Mouse (Mus musculus): ENCODE measurements around the gene Gm9999. TPM values are rescaled to one million over a fixed set of nuclear protein-coding genes. Genes with fewer than 3 reads are reported as not detected.
"Not testable (repeated sequence)": the region's sequence is repeated elsewhere in the genome, so short reads cannot be mapped to it uniquely, and the experiment has no call there.

Gene Gm9999
- polyA plus RNA-seq, 1 experiment from 2014 or later: not detected

GRCm38 (mm10) chr7:46969898-46970297 lies 13.5 kb upstream of the Gm9999 start:
- 86% methylated on average over 4 of the region's 4 CpGs for WGBS
- Histone ChIP-seq H3K4me1 (ENCODE audit: control insufficient read depth, insufficient read depth, low read length) (no peaks in the 10 kb centered on the region), H3K27me3 (ENCODE audit: control insufficient read depth, insufficient read depth, low read length) (no peaks in the 10 kb centered on the region), H3K4me2 (ENCODE audit: low read depth, low read length) (no peak overlapping the region), H3K9me3 (ENCODE audit: control insufficient read depth, low read length) (no peaks in the 10 kb centered on the region), H3K36me3 (ENCODE audit: control insufficient read depth, insufficient read depth, low read length) (no peaks in the 10 kb centered on the region), H3K4me3 (ENCODE audit: low read depth, low read length) (no peak overlapping the region), H3K27ac (ENCODE audit: low read depth, low read length) (no peak overlapping the region), H3K9ac (replicated peaks; ENCODE audit: low read depth, low read length) (no peak overlapping the region)
- ATAC-seq (ENCODE audit: low read depth): no peak

DNA sequence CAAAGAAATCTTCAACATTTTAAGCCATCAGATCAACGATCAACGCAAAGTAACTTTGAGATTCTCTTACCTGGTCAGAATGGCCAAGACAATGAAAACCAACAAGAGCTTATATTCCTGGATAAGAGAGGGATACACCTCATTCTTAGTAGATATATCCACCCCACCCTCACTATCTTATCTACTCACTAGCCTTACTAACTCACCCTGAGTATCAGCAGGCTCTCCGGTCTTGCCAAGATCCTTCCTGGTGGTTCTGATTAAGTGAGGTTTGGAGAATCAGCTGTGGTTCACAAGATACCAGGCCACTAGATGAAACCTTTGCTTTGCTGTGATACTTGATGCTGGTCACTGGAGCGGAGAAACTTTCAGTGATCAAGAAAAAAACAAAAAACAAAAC lies 8.7 kb upstream of the Gm9999 start:
- no peaks in the 10 kb centered on the region for H3K9me3 ChIP-seq (ENCODE audit: control insufficient read depth, low read length)
- no peak overlapping the region for H3K4me2 ChIP-seq (ENCODE audit: low read depth, low read length)
- no peaks in the 10 kb centered on the region for H3K36me3 ChIP-seq (ENCODE audit: control insufficient read depth, insufficient read depth, low read length)
- no peak for ATAC-seq (ENCODE audit: low read depth)
- H3K4me1 ChIP-seq (ENCODE audit: control insufficient read depth, insufficient read depth, low read length): no peaks in the 10 kb centered on the region
- no peak overlapping the region for H3K27ac ChIP-seq (ENCODE audit: low read depth, low read length)
- H3K27me3 ChIP-seq (ENCODE audit: control insufficient read depth, insufficient read depth, low read length): no peaks in the 10 kb centered on the region
- H3K9ac ChIP-seq (replicated peaks; ENCODE audit: low read depth, low read length): no peak overlapping the region
- WGBS: 100% methylated on average over 4 of the region's 4 CpGs
- no peak overlapping the region for H3K4me3 ChIP-seq (ENCODE audit: low read depth, low read length)

DNA sequence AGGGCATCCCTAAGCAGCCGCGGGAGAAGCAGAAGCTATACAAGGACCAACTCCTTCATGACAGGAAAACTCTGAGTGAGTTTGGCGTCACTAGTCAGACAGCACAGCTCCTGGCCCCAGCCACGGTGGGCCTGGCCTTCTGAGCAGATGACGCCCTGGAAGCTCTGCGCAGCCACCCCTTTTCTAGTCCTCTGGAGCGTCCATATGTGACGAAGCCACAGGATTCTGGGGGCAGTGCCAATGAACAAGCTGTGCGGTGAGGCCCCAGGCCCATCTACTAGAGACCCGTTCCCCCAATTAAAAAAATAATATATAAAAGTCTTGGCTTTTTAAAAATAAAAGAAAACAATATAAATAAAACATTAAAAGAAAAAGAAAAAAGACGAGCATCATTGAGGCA lies 7.9 kb upstream of the Gm9999 start:
- H3K27ac ChIP-seq (ENCODE audit: low read depth, low read length): no peak overlapping the region
- H3K4me2 ChIP-seq (ENCODE audit: low read depth, low read length): no peak overlapping the region
- 89% methylated on average over 11 of the region's 11 CpGs for WGBS
- ATAC-seq (ENCODE audit: low read depth): no peak
- no peaks in the 10 kb centered on the region for H3K4me1 ChIP-seq (ENCODE audit: control insufficient read depth, insufficient read depth, low read length)
- no peaks in the 10 kb centered on the region for H3K27me3 ChIP-seq (ENCODE audit: control insufficient read depth, insufficient read depth, low read length)
- no peak overlapping the region for H3K9ac ChIP-seq (replicated peaks; ENCODE audit: low read depth, low read length)
- H3K4me3 ChIP-seq (ENCODE audit: low read depth, low read length): no peak overlapping the region
- no peaks in the 10 kb centered on the region for H3K36me3 ChIP-seq (ENCODE audit: control insufficient read depth, insufficient read depth, low read length)
- no peaks in the 10 kb centered on the region for H3K9me3 ChIP-seq (ENCODE audit: control insufficient read depth, low read length)

DNA sequence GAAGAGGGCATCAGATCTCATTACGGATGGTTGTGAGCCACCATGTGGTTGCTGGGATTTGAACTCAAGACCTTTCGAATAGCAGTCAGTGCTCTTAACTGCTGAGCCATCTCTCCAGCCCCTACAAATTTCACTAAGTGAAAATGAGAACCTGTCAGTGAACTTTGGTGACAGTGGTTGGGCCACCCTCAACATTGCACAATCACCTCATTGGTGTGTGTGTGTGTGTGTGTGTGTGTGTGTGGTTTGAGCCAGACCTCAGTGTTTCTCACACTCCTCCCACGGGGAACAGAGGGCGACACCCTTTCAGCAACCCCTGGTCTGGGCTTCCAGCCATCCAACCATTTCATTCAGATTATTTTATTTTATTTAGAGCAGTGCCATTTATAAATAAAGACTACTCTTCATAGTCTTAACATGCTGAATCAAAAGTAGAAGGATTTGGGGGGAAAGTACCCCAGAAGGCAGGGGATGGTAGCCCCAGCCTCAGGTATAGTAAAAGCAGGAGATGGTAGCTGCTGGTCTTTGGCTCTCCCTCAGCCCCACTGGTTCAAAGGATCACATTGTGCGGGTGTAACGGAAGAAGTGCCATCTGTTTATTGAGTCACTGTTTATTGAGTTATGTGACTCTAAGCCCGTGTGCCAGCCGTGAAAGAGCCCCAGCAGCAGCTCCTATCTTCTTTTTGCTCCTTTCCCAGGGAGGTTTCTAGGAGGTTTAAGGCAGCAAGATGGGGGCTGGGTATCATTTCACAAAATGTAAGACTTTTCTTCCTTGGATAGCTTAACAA lies 2.5 kb downstream of the Gm9999 start:
- 53% methylated on average over 8 of the region's 8 CpGs for WGBS

DNA sequence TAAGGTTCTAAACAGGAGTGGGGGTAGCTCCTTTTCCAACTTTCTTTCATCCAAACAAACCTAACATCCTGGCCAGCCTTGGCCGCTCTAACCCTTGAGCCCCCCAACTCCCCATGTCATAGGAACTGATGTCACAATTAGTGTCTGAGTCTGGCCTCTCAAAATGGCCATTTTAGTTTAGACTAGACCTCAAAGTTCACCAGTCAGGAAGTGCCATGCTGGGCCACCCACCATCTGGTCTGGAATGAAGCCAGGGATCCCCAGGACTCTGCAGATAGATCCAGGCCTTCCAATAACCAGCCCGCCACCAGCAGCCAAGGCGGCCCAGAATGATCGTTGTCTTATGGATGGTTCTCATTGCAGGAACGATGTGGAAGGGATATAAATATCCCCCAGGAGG lies 3.3 kb downstream of the Gm9999 start:
- H3K4me2 ChIP-seq (ENCODE audit: low read depth, low read length): no peak overlapping the region
- no peak overlapping the region for H3K9ac ChIP-seq (replicated peaks; ENCODE audit: low read depth, low read length)
- H3K27ac ChIP-seq (ENCODE audit: low read depth, low read length): no peak overlapping the region
- no peak overlapping the region for H3K4me3 ChIP-seq (ENCODE audit: low read depth, low read length)
- 0 out of 2 replicates have a peak, but pooled peaks cover 2% of the 10 kb centered on the region for H3K36me3 ChIP-seq (ENCODE audit: control insufficient read depth, insufficient read depth, low read length)
- H3K4me1 ChIP-seq (ENCODE audit: control insufficient read depth, insufficient read depth, low read length): no peaks in the 10 kb centered on the region
- WGBS: 55% methylated on average over 5 of the region's 5 CpGs
- no peaks in the 10 kb centered on the region for H3K9me3 ChIP-seq (ENCODE audit: control insufficient read depth, low read length)
- H3K27me3 ChIP-seq (ENCODE audit: control insufficient read depth, insufficient read depth, low read length): no peaks in the 10 kb centered on the region
- ATAC-seq (ENCODE audit: low read depth): no peak

More for the DNA sequence above, 2.5 kb downstream of the Gm9999 start:
- ATAC-seq (ENCODE audit: low read depth): no peak
- no peaks in the 10 kb centered on the region for H3K27me3 ChIP-seq (ENCODE audit: control insufficient read depth, insufficient read depth, low read length)
- H3K4me1 ChIP-seq (ENCODE audit: control insufficient read depth, insufficient read depth, low read length): no peaks in the 10 kb centered on the region
- no peak overlapping the region for H3K4me2 ChIP-seq (ENCODE audit: low read depth, low read length)
- no peak overlapping the region for H3K9ac ChIP-seq (replicated peaks; ENCODE audit: low read depth, low read length)
- H3K27ac ChIP-seq (ENCODE audit: low read depth, low read length): no peak overlapping the region
- H3K36me3 ChIP-seq (ENCODE audit: control insufficient read depth, insufficient read depth, low read length): no peaks in the 10 kb centered on the region
- H3K4me3 ChIP-seq (ENCODE audit: low read depth, low read length): no peak overlapping the region
- no peaks in the 10 kb centered on the region for H3K9me3 ChIP-seq (ENCODE audit: control insufficient read depth, low read length)

- no peaks in the 10 kb centered on the region for H3K9me3 ChIP-seq (ENCODE audit: control insufficient read depth, low read length)
- no peaks in the 10 kb centered on the region for H3K27me3 ChIP-seq (ENCODE audit: control insufficient read depth, insufficient read depth, low read length)
- no peak overlapping the region for H3K4me3 ChIP-seq (ENCODE audit: low read depth, low read length)
- H3K9ac ChIP-seq (replicated peaks; ENCODE audit: low read depth, low read length): no peak overlapping the region
- ATAC-seq (ENCODE audit: low read depth): no peak
- no peaks in the 10 kb centered on the region for H3K4me1 ChIP-seq (ENCODE audit: control insufficient read depth, insufficient read depth, low read length)
- 62% methylated on average over 2 of the region's 2 CpGs for WGBS
- H3K36me3 ChIP-seq (ENCODE audit: control insufficient read depth, insufficient read depth, low read length): peaks cover 6% of the 10 kb centered on the region; the same call in 1 of the 2 replicates
- H3K4me2 ChIP-seq (ENCODE audit: low read depth, low read length): no peak overlapping the region
- H3K27ac ChIP-seq (ENCODE audit: low read depth, low read length): no peak overlapping the region
Observed at GRCm38 (mm10) chr7:46987073-46987472, 3.7 kb downstream of the Gm9999 start.

GRCm38 (mm10) chr7:46989387-46989786 lies 6.0 kb downstream of the Gm9999 start:
- H3K4me3 ChIP-seq (ENCODE audit: low read depth, low read length); H3K9ac ChIP-seq (replicated peaks; ENCODE audit: low read depth, low read length); ATAC-seq (ENCODE audit: low read depth); H3K4me1 ChIP-seq (ENCODE audit: control insufficient read depth, insufficient read depth, low read length); H3K4me2 ChIP-seq (ENCODE audit: low read depth, low read length); H3K27ac ChIP-seq (ENCODE audit: low read depth, low read length); H3K9me3 ChIP-seq (ENCODE audit: control insufficient read depth, low read length); H3K27me3 ChIP-seq (ENCODE audit: control insufficient read depth, insufficient read depth, low read length): not testable (repeated sequence)
- H3K36me3 ChIP-seq (ENCODE audit: control insufficient read depth, insufficient read depth, low read length): peaks cover 27% of the 10 kb centered on the region
- 78% methylated on average over 4 of the region's 4 CpGs for WGBS

GRCm38 (mm10) chr7:46993079-46993478 lies 9.7 kb downstream of the Gm9999 start:
- Histone ChIP-seq H3K27ac (ENCODE audit: low read depth, low read length) (no peak overlapping the region), H3K4me1 (ENCODE audit: control insufficient read depth, insufficient read depth, low read length) (no peaks in the 10 kb centered on the region), H3K4me3 (ENCODE audit: low read depth, low read length) (no peak overlapping the region), H3K27me3 (ENCODE audit: control insufficient read depth, insufficient read depth, low read length) (no peaks in the 10 kb centered on the region), H3K36me3 (ENCODE audit: control insufficient read depth, insufficient read depth, low read length) (peaks cover 48% of the 10 kb centered on the region), H3K9ac (replicated peaks; ENCODE audit: low read depth, low read length) (no peak overlapping the region), H3K4me2 (ENCODE audit: low read depth, low read length) (no peak overlapping the region), H3K9me3 (ENCODE audit: control insufficient read depth, low read length) (no peaks in the 10 kb centered on the region)
- no peak for ATAC-seq (ENCODE audit: low read depth)
- 79% methylated on average over 8 of the region's 8 CpGs for WGBS

DNA sequence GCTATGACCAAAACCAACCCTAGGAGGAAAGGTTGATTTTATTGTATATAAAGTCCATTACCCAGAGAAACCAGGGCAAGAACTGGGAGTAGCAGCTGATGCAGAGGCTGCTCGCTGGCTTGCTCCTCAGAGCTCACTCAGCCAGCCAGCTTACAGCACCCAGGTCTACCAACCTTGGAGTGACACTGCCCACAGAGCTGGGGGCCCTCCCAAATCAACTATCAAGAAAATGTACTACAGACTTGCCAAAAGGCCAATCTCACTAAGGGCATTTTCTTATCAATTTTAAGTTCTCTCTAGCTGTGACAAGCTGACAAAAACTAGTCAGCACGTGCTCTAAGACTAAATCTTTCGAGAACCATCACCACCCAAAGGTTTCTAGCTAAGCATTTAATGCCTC lies 12.2 kb downstream of the Gm9999 start:
- H3K4me1 ChIP-seq (ENCODE audit: control insufficient read depth, insufficient read depth, low read length): no peaks in the 10 kb centered on the region
- no peak overlapping the region for H3K27ac ChIP-seq (ENCODE audit: low read depth, low read length)
- H3K9ac ChIP-seq (replicated peaks; ENCODE audit: low read depth, low read length): no peak overlapping the region
- H3K4me3 ChIP-seq (ENCODE audit: low read depth, low read length): no peak overlapping the region
- ATAC-seq (ENCODE audit: low read depth): no peak
- H3K36me3 ChIP-seq (ENCODE audit: control insufficient read depth, insufficient read depth, low read length): peaks cover 52% of the 10 kb centered on the region
- no peaks in the 10 kb centered on the region for H3K27me3 ChIP-seq (ENCODE audit: control insufficient read depth, insufficient read depth, low read length)
- H3K9me3 ChIP-seq (ENCODE audit: control insufficient read depth, low read length): no peaks in the 10 kb centered on the region
- H3K4me2 ChIP-seq (ENCODE audit: low read depth, low read length): no peak overlapping the region
- 92% methylated on average over 3 of the region's 3 CpGs for WGBS

Data from neural tube, embryonic 14.5 days (tissue).